Mouse (Mus musculus) small intestine, adult 2 months (tissue): ENCODE data around the gene Slc7a10. TPM values are rescaled to one million over a fixed set of nuclear protein-coding genes. Genes with fewer than 3 reads are reported as not detected.

Experiments
- H3K27ac ChIP-seq: fragments of 200-500 bp; 2 replicates; pipeline ENCODE4 v1.5.1; 2012; ENCODE audit warnings: low read depth, low read length, control low read depth, inconsistent platforms; ENCODE audit not compliant: insufficient read depth
- H3K27me3 ChIP-seq: fragments of 200-500 bp; 2 replicates; pipeline ENCODE4 v1.6.1; 2012; ENCODE audit warnings: mild to moderate bottlenecking, moderate library complexity, low read length, inconsistent platforms; ENCODE audit not compliant: control insufficient read depth, insufficient read depth
- H3K36me3 ChIP-seq: fragments of 200-500 bp; 2 replicates; pipeline ENCODE4 v1.6.1; 2012; ENCODE audit warnings: mild to moderate bottlenecking, low read length, control low read depth, inconsistent platforms; ENCODE audit not compliant: control insufficient read depth, insufficient read depth
- H3K4me1 ChIP-seq: fragments of 200-500 bp; 2 replicates; pipeline ENCODE4 v1.6.1; 2012; ENCODE audit warnings: low read length, inconsistent platforms, mixed read lengths; ENCODE audit not compliant: control insufficient read depth, insufficient read depth, insufficient read length
- H3K4me3 ChIP-seq: fragments of 200-500 bp; 2 replicates; pipeline ENCODE4 v1.5.1; 2012; ENCODE audit warnings: low read depth, mild to moderate bottlenecking, control low read depth, inconsistent platforms, low read length, moderate library complexity
- CTCF ChIP-seq: fragments of 200-500 bp; IDR thresholded peaks from 2 replicates; pipeline ENCODE4 v1.5.1; 2012; ENCODE audit warnings: low read depth, mild to moderate bottlenecking, control low read depth, inconsistent platforms, low read length, moderate library complexity, mixed read lengths; ENCODE audit not compliant: insufficient replicate concordance, insufficient read length; ENCODE audit errors: extremely low read depth
- POLR2A ChIP-seq: fragments of 200-500 bp; IDR thresholded peaks from 2 replicates; pipeline ENCODE4 v1.6.1; 2012; ENCODE audit warnings: low read depth, mild to moderate bottlenecking, control low read depth, inconsistent platforms, low read length, moderate library complexity
- WGBS: fragments of 180-500 bp; shearing (Covaris S2); methylation state at CpG from one replicate; pipeline ENCODE4 v1.1.7; 2018; 5-methylcytosine and 5-hydroxymethylcytosine counted together
- polyA plus RNA-seq: library from polyadenylated mRNA; depleted of rRNA; stranded (reverse); fragments of >200 nt; gene quantifications from 2 replicates; pipeline ENCODE4 v1.2.3, GENCODE M21; 2012

Gene Slc7a10
- polyA plus RNA-seq, 1 experiment, result 0.11 TPM

- Histone ChIP-seq H3K4me3 (no peak overlapping the region), H3K27ac (no peak overlapping the region), H3K36me3 (no peaks in the 10 kb centered on the region), H3K27me3 (no peaks in the 10 kb centered on the region), H3K4me1 (peaks cover 13% of the 10 kb centered on the region)
- WGBS, result 75% methylated on average over 9 of the region's 9 CpGs
- TF ChIP-seq POLR2A (no peak), CTCF (no peak)
Measured at GRCm38 (mm10) chr7:35145068-35145467, 41.1 kb upstream of the Slc7a10 start.

DNA sequence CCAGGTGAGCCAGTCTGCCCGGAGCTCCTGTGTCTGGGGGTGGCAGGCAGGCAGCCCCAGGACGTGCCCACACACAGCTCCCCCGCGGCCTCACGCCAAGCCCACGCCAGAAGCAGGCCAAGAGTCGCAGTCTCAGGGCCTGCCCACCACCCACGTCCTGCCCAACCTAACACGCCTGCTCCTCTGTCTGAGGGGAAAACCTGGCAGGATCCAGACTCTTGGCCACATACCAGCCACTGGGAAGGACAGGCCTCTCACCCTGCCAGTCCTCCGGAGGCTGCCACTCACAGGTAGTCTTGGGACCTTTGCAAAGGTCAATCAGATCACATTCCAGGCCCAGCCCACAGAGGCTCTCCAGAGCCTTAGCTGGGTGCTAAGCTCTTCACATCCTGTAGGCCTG, 39.9 kb upstream of the Slc7a10 start:
- Histone ChIP-seq H3K27me3 (no peaks in the 10 kb centered on the region), H3K4me1 (peaks cover 13% of the 10 kb centered on the region), H3K4me3 (no peak overlapping the region), H3K36me3 (no peaks in the 10 kb centered on the region), H3K27ac (no peak overlapping the region)
- WGBS, result 77% methylated on average over 10 of the region's 10 CpGs
- no peak for TF ChIP-seq CTCF
- no peak for TF ChIP-seq POLR2A

- no peak overlapping the region for H3K27ac ChIP-seq
- TF ChIP-seq POLR2A (no peak), CTCF (no peak)
- H3K4me1 ChIP-seq, result peaks cover 7% of the 10 kb centered on the region; the same call in 1 of the 2 replicates
- no peak overlapping the region for H3K4me3 ChIP-seq
- no peaks in the 10 kb centered on the region for H3K36me3 ChIP-seq
- no peaks in the 10 kb centered on the region for H3K27me3 ChIP-seq
- 24% methylated on average over 15 of the region's 15 CpGs for WGBS
Measured at GRCm38 (mm10) chr7:35149616-35150433, 36.4 kb upstream of the Slc7a10 start.

DNA sequence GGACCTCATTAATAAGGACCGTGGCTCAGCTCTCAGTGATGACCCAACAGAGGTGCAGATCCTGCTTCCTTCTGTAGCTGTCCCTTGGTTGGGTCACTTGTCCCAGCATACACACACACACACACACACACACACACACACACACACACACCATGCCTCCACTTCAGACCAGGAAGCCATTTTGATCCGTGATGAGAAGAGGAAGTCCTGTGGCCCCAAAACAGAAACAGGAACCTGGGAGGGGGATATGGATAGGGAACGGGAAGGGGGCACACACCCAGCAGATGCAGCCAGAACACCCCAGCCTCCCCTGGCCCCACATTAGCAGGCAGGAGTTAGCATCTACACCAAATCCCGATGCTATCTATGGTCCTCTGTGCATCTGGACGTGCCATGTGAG, 35.3 kb upstream of the Slc7a10 start:
- TF ChIP-seq CTCF, result no peak
- no peak for TF ChIP-seq POLR2A
- H3K27ac ChIP-seq, result no peak overlapping the region
- WGBS, result 80% methylated on average over 5 of the region's 5 CpGs
- no peaks in the 10 kb centered on the region for H3K27me3 ChIP-seq
- peaks cover 7% of the 10 kb centered on the region; the same call in 1 of the 2 replicates for H3K4me1 ChIP-seq
- no peaks in the 10 kb centered on the region for H3K36me3 ChIP-seq
- no peak overlapping the region for H3K4me3 ChIP-seq

DNA sequence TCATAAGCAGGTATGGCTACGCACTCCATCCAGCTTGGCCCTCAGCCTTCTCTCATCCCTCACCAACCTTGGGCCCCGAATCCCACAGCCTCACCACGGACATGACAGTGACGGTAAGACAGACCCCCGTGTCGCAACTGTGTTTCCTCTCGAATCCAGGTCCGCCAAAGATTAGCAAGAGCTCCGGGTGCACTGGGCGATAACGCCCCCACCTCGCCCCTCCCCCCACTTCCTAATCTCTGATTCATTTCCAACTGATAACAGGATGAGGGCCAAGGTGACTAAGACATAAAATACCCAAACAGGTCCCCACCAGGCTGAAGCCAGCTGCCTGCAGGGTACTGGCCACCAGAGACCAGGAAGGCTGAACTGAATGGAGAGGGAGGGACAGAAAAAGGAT, 31.7 kb upstream of the Slc7a10 start:
- Histone ChIP-seq H3K27ac (no peak overlapping the region), H3K4me1 (peaks cover 2% of the 10 kb centered on the region; the same call in 1 of the 2 replicates), H3K27me3 (no peaks in the 10 kb centered on the region), H3K36me3 (no peaks in the 10 kb centered on the region), H3K4me3 (no peak overlapping the region)
- 48% methylated on average over 12 of the region's 12 CpGs for WGBS
- no peak for TF ChIP-seq POLR2A
- no peak for TF ChIP-seq CTCF

- TF ChIP-seq CTCF, result no peak
- no peak for TF ChIP-seq POLR2A
- whole genome bisulfite sequencing, result 57% methylated on average over 16 of the region's 16 CpGs
- Histone ChIP-seq H3K27me3 (no peaks in the 10 kb centered on the region), H3K4me1 (peaks cover 2% of the 10 kb centered on the region; the same call in 1 of the 2 replicates), H3K4me3 (no peak overlapping the region), H3K27ac (no peak overlapping the region), H3K36me3 (no peaks in the 10 kb centered on the region)
Measured at GRCm38 (mm10) chr7:35156561-35157477, 29.4 kb upstream of the Slc7a10 start.

- 43% methylated on average over 3 of the region's 3 CpGs for WGBS
Measured at GRCm38 (mm10) chr7:35157512-35157911, 28.7 kb upstream of the Slc7a10 start.

More at GRCm38 (mm10) chr7:35157512-35157911, 28.7 kb upstream of the Slc7a10 start:
- H3K4me1 ChIP-seq, result peaks cover 2% of the 10 kb centered on the region; the same call in 1 of the 2 replicates
- no peaks in the 10 kb centered on the region for H3K36me3 ChIP-seq
- TF ChIP-seq CTCF (no peak), POLR2A (no peak)
- H3K27ac ChIP-seq, result no peak overlapping the region
- no peak overlapping the region for H3K4me3 ChIP-seq
- H3K27me3 ChIP-seq, result no peaks in the 10 kb centered on the region
